Mouse (Mus musculus): Measurements from ENCODE around the gene Arntl2. TPM values are rescaled to one million over a fixed set of nuclear protein-coding genes. Genes with fewer than 3 reads are reported as not detected.

The Arntl2 gene
- total and polyA plus RNA-seq, 2 experiments from 2014 or later: 3.1 to 3.2 TPM

DNA sequence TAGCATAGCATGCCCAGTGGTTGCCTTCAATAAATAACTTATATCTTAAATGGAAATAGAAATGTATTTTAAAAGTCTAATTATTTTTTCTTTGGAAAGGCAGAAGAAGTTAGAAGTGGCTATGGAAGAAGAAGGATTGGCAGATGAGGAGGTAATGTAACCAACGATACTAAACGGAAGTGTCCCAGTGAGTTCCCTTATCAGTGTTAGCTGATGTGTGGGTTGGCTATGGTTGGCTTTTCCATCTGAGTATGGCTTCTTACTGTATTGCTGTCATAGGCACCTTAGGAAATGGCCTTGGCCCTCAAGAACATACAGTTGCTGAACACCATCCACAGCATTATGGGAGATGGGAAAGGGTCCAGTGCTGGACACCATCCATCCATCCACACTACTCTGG lies 35.8 kb upstream of the Arntl2 start:
- H3K4me1 ChIP-seq (ENCODE audit: control insufficient read depth, insufficient read depth): no peaks in the 10 kb centered on the region
- no peak overlapping the region for H3K4me3 ChIP-seq (ENCODE audit: low read depth, low read length)
- H3K27me3 ChIP-seq (ENCODE audit: control insufficient read depth, insufficient read depth, low read length): no peaks in the 10 kb centered on the region
- ATAC-seq (ENCODE audit: insufficient read depth, low read depth) (no peak), DNase-seq (ENCODE audit: low spot score) (no peak)
- TF ChIP-seq CTCF (IDR thresholded peaks at IDR 0.05; ENCODE audit: low read depth): no peak
- TF ChIP-seq EP300 (IDR thresholded peaks at IDR 0.05; ENCODE audit: low read depth): no peak
- no peak overlapping the region for H3K9ac ChIP-seq (replicated peaks; ENCODE audit: low read depth, low read length)
- H3K4me2 ChIP-seq (ENCODE audit: low read depth, low read length): no peak overlapping the region
- no peak overlapping the region for H3K27ac ChIP-seq (ENCODE audit: low read depth)
- no peaks in the 10 kb centered on the region for H3K9me3 ChIP-seq (replicated peaks; ENCODE audit: control insufficient read depth, low read length)
- 55% methylated on average over 2 of the region's 2 CpGs for WGBS
- peaks cover 25% of the 10 kb centered on the region for H3K36me3 ChIP-seq (replicated peaks; ENCODE audit: control insufficient read depth, insufficient read depth, low read length)

DNA sequence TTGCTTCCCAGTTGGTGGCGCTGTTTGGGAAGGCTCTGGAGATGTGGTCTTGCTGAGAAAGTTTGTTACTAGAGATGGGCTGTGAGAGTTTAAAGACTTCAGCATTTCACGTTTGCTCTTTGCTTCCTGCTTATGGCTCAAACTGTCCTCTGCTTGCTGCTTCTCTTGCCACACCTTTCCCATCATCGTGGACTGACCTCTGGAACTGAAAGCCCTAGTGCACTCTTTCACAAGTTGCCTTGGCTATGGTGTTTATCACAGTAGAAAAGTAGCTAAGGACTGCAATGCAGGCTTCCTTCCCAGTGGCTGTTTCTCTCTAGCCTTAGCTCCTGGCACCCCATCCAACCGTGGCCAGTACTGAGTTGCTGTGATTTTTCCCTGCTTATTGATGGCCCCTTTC lies 35.1 kb upstream of the Arntl2 start:
- H3K27ac ChIP-seq (ENCODE audit: low read depth): no peak overlapping the region

DNA sequence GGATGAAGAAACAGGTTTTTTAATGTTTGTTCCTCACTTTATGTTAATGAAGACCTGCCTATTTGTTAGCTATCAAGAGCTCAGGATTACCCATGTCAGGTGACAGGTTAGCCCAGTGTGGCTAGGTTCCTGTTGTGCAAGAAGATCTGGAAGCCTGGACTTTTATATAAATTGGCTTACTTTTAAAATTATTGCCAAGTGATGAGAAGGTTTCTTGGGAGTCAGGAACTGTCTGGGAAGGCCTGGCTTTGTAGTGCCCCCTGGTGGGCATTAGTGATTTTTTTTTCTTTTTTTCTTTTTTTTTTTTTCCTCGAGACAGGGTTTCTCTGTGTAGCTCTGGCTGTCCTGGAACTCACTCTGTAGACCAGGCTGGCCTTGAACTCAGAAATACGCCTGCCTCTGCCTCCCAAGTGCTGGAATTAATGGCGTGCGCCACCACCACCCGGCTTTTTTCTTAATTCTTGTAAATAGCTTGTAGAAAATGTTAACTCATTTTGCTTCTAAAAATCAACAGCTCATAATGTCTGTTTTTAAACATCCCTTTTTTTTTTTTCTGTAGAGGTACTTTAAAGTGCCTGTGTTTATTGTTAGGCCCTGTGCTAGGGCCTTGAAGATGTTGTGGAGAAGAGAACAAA lies 33.5 kb upstream of the Arntl2 start:
- Histone ChIP-seq H3K27me3 (ENCODE audit: control insufficient read depth, insufficient read depth, low read length) (no peaks in the 10 kb centered on the region), H3K9ac (replicated peaks; ENCODE audit: low read depth, low read length) (no peak overlapping the region), H3K36me3 (replicated peaks; ENCODE audit: control insufficient read depth, insufficient read depth, low read length) (peaks cover 40% of the 10 kb centered on the region), H3K4me2 (ENCODE audit: low read depth, low read length) (no peak overlapping the region), H3K4me3 (ENCODE audit: low read depth, low read length) (no peak overlapping the region), H3K9me3 (replicated peaks; ENCODE audit: control insufficient read depth, low read length) (no peaks in the 10 kb centered on the region), H3K4me1 (ENCODE audit: control insufficient read depth, insufficient read depth) (no peaks in the 10 kb centered on the region), H3K27ac (ENCODE audit: low read depth) (no peak overlapping the region)
- ATAC-seq (ENCODE audit: insufficient read depth, low read depth): no peak
- TF ChIP-seq EP300 (IDR thresholded peaks at IDR 0.05; ENCODE audit: low read depth): no peak
- peak; percentile 61 for TF ChIP-seq CTCF (IDR thresholded peaks at IDR 0.05; ENCODE audit: low read depth)
- 56% methylated on average over 5 of the region's 5 CpGs for WGBS
- DNase-seq (ENCODE audit: low spot score): no peak

More for the DNA sequence above, 35.1 kb upstream of the Arntl2 start:
- no peaks in the 10 kb centered on the region for H3K4me1 ChIP-seq (ENCODE audit: control insufficient read depth, insufficient read depth)
- DNase-seq (ENCODE audit: low spot score) (no peak), ATAC-seq (ENCODE audit: insufficient read depth, low read depth) (no peak)
- no peak overlapping the region for H3K4me2 ChIP-seq (ENCODE audit: low read depth, low read length)
- no peaks in the 10 kb centered on the region for H3K27me3 ChIP-seq (ENCODE audit: control insufficient read depth, insufficient read depth, low read length)
- no peak overlapping the region for H3K9ac ChIP-seq (replicated peaks; ENCODE audit: low read depth, low read length)
- 67% methylated on average over 4 of the region's 4 CpGs for WGBS
- no peak overlapping the region for H3K4me3 ChIP-seq (ENCODE audit: low read depth, low read length)
- H3K36me3 ChIP-seq (replicated peaks; ENCODE audit: control insufficient read depth, insufficient read depth, low read length): peaks cover 25% of the 10 kb centered on the region
- no peaks in the 10 kb centered on the region for H3K9me3 ChIP-seq (replicated peaks; ENCODE audit: control insufficient read depth, low read length)
- no peak for TF ChIP-seq EP300 (IDR thresholded peaks at IDR 0.05; ENCODE audit: low read depth)
- TF ChIP-seq CTCF (IDR thresholded peaks at IDR 0.05; ENCODE audit: low read depth): no peak

DNA sequence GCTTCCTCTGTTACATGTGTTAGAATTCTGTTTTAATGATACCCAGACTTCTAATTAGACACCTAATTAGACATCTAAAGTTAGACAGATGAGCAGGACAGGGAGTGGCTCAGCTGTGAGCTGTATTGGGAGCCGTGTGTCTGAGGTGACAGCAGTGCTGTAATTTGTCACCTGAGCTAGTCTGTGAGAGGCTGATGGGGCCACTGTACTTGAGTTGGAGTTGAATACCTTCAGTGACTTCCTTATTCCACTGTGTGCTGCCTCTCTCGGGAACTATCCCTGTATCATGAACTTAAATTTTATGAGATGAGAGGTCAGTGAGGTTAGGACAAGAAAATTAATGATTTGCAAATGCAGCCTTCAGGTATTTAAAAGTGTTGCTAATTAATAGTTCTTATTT lies 31.3 kb upstream of the Arntl2 start:
- Histone ChIP-seq H3K9me3 (replicated peaks; ENCODE audit: control insufficient read depth, low read length) (no peaks in the 10 kb centered on the region), H3K36me3 (replicated peaks; ENCODE audit: control insufficient read depth, insufficient read depth, low read length) (peaks cover 54% of the 10 kb centered on the region), H3K27ac (ENCODE audit: low read depth) (no peak overlapping the region), H3K4me3 (ENCODE audit: low read depth, low read length) (no peak overlapping the region), H3K4me2 (ENCODE audit: low read depth, low read length) (no peak overlapping the region), H3K9ac (replicated peaks; ENCODE audit: low read depth, low read length) (no peak overlapping the region), H3K4me1 (ENCODE audit: control insufficient read depth, insufficient read depth) (no peaks in the 10 kb centered on the region), H3K27me3 (ENCODE audit: control insufficient read depth, insufficient read depth, low read length) (no peaks in the 10 kb centered on the region)
- no peak for TF ChIP-seq EP300 (IDR thresholded peaks at IDR 0.05; ENCODE audit: low read depth)
- TF ChIP-seq CTCF (IDR thresholded peaks at IDR 0.05; ENCODE audit: low read depth): no peak
- 36% methylated on average over 2 of the region's 2 CpGs for WGBS
- no peak for ATAC-seq (ENCODE audit: insufficient read depth, low read depth)
- no peak for DNase-seq (ENCODE audit: low spot score)

DNA sequence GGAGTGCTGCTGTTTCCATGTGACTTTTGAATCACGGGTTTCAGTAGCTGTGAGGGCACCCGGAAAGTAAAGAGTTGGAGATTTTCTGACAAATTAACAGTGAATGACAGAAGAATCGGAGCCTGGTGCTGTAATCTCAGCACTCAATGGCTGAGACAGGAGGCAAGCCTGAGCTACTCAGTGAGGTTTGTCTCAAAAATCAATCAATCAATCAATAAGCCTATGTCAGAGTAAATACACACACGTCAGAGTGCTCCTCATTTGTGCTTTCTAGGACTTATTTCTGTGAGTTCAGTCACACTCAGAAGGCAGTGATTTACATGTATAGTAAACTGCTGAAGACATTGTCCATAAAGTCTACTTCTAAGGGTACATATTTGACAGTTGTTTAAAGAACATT lies 30.6 kb upstream of the Arntl2 start:
- ATAC-seq (ENCODE audit: insufficient read depth, low read depth) (no peak), DNase-seq (ENCODE audit: low spot score) (no peak)
- Histone ChIP-seq H3K9ac (replicated peaks; ENCODE audit: low read depth, low read length) (no peak overlapping the region), H3K9me3 (replicated peaks; ENCODE audit: control insufficient read depth, low read length) (no peaks in the 10 kb centered on the region), H3K27me3 (ENCODE audit: control insufficient read depth, insufficient read depth, low read length) (no peaks in the 10 kb centered on the region), H3K4me3 (ENCODE audit: low read depth, low read length) (no peak overlapping the region), H3K4me1 (ENCODE audit: control insufficient read depth, insufficient read depth) (no peaks in the 10 kb centered on the region), H3K36me3 (replicated peaks; ENCODE audit: control insufficient read depth, insufficient read depth, low read length) (peaks cover 52% of the 10 kb centered on the region), H3K4me2 (ENCODE audit: low read depth, low read length) (no peak overlapping the region), H3K27ac (ENCODE audit: low read depth) (no peak overlapping the region)
- 83% methylated on average over 4 of the region's 4 CpGs for WGBS
- TF ChIP-seq CTCF (IDR thresholded peaks at IDR 0.05; ENCODE audit: low read depth) (no peak), EP300 (IDR thresholded peaks at IDR 0.05; ENCODE audit: low read depth) (no peak)

DNA sequence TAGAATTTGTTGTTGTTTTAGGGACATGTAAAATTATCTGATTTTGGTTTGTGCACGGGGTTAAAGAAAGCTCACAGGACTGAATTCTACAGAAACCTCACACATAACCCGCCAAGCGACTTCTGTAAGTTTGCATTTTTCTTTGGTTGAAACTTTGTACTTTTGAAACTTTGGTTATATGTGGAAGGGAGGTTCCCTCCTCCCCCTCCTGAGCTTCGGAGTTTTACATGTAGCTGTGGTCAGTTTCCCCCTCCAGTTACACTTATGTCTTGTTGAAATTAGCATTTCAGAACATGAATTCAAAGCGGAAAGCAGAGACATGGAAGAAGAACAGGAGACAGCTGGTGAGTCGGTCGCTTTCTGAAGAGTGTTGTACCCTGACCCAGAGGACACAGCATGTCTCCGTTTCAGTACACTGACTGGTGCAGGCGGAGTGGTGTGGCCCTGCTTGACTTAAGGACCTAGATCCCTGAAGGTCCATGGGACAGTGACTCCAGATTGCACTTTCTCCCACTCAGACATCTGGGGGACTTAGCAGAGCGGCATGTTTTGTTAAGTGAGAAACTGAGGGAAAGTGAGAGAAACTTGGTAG lies 26.9 kb upstream of the Arntl2 start:
- H3K4me3 ChIP-seq (ENCODE audit: low read depth, low read length): no peak overlapping the region
- TF ChIP-seq CTCF (IDR thresholded peaks at IDR 0.05; ENCODE audit: low read depth) (no peak), EP300 (IDR thresholded peaks at IDR 0.05; ENCODE audit: low read depth) (no peak)
- ATAC-seq (ENCODE audit: insufficient read depth, low read depth) (no peak), DNase-seq (ENCODE audit: low spot score) (no peak)
- H3K36me3 ChIP-seq (replicated peaks; ENCODE audit: control insufficient read depth, insufficient read depth, low read length): peaks cover 71% of the 10 kb centered on the region
- no peaks in the 10 kb centered on the region for H3K9me3 ChIP-seq (replicated peaks; ENCODE audit: control insufficient read depth, low read length)
- H3K9ac ChIP-seq (replicated peaks; ENCODE audit: low read depth, low read length): no peak overlapping the region
- peak overlapping the region; percentile 39; the same call in 1 of the 2 replicates for H3K27ac ChIP-seq (ENCODE audit: low read depth)
- H3K4me1 ChIP-seq (ENCODE audit: control insufficient read depth, insufficient read depth): no peaks in the 10 kb centered on the region
- WGBS: 87% methylated on average over 10 of the region's 10 CpGs
- no peak overlapping the region for H3K4me2 ChIP-seq (ENCODE audit: low read depth, low read length)
- H3K27me3 ChIP-seq (ENCODE audit: control insufficient read depth, insufficient read depth, low read length): no peaks in the 10 kb centered on the region
